Mouse (Mus musculus) gastrocnemius, postnatal 4 days (tissue): ENCODE measurements at regions not wholly inside any gene's neighbourhood (a gene's known extent, or its start where the extent isn't known, plus 50 kb on each side); places are given as distances from the start of the nearest gene placed in this dataset.

ENCODE experiments used
- DNase-seq, 2 experiments: peaks; one replicate each; pipeline ENCODE4 v3.0.0; 2021 to 2022; ENCODE audit warnings: low spot score in 2 of 2, mixed read lengths in 2 of 2

GRCm38 (mm10) chrX:4136135-4136534 is 60.2 kb upstream of the Btbd35f28 start:
- peak; percentile 22 to 25 for DNase-seq
